Mouse (Mus musculus): ENCODE measurements at regions not wholly inside any gene's neighbourhood (a gene's known extent, or its start where the extent isn't known, plus 50 kb on each side); places are given as distances from the start of the nearest gene placed in this dataset.

DNA sequence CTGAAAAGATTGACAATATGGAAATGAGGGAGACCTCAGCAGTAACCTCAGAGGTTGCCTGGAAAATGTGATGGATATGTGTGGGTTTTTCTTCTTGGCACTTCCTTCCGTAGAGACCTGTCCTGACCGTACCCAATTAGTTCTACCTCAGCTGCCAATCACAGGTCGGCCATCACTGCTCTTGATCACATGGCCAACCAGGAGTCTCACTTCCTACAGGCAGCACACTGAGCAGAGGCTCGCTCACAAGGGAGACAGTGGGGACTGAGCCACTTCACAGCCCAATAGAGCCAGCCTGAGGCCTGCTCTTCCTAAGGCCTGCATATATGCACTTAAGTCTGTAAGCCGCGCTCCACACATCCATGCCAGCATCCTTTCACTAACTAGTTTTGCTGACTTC lies 82.1 kb upstream of the Mpp6 start:
- no peak for DNase-seq
- Histone ChIP-seq H3K27ac (ENCODE audit: insufficient read depth, low read length) (no peak overlapping the region), H3K4me3 (replicated peaks; ENCODE audit: insufficient read depth, low read depth, low read length) (no peak overlapping the region), H3K27me3 (ENCODE audit: control insufficient read depth, insufficient read depth, low read length) (no peaks in the 10 kb centered on the region; the same call in 1 of the 2 replicates), H3K4me1 (ENCODE audit: control insufficient read depth, insufficient read depth, low read length) (no peaks in the 10 kb centered on the region)
- WGBS = 73% methylated on average over 6 of the region's 6 CpGs
- TF ChIP-seq CTCF (IDR thresholded peaks at IDR 0.05; ENCODE audit: borderline replicate concordance, insufficient read depth, low read depth, low read length) (no peak), POLR2A (IDR thresholded peaks at IDR 0.05; ENCODE audit: borderline replicate concordance, insufficient read depth, low read length) (no peak)

DNA sequence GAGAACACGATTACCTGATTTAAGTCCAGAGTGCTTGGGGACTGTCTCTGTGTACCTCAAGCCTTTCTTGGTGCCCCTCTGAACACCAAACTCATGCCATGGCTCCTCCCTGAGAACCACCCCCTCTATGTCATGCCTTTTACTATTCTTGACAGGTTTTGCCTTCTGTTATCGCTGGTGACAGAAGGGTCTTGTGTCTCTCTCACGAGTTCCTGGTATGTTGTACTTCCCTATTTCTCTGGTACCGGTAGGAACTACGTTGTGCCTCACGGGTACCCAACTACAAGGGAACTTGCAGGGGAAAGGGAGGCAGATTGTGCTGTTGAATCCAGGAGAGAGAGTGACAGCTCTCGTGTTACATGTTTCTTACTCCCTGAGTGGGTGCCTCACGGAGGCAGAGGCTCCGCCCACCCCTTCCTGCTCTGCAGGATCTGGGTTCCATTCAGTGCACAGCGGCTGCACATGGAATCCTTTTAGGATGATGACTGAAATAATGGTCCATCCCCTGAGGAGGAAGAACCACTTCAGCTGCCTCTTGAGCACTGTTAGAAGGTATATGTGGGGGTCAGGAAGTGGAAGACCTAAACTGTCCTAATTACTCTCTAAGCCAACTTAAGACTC lies 80.0 kb upstream of the Mpp6 start:
- H3K4me3 ChIP-seq (replicated peaks; ENCODE audit: insufficient read depth, low read depth, low read length) = no peak overlapping the region
- DNase-seq = no peak
- 57% methylated on average over 10 of the region's 10 CpGs for WGBS
- H3K27me3 ChIP-seq (ENCODE audit: control insufficient read depth, insufficient read depth, low read length) = no peaks in the 10 kb centered on the region; the same call in 1 of the 2 replicates
- no peak overlapping the region for H3K27ac ChIP-seq (ENCODE audit: insufficient read depth, low read length)
- TF ChIP-seq POLR2A (IDR thresholded peaks at IDR 0.05; ENCODE audit: borderline replicate concordance, insufficient read depth, low read length) (no peak), CTCF (IDR thresholded peaks at IDR 0.05; ENCODE audit: borderline replicate concordance, insufficient read depth, low read depth, low read length) (no peak)
- H3K4me1 ChIP-seq (ENCODE audit: control insufficient read depth, insufficient read depth, low read length) = peaks cover 3% of the 10 kb centered on the region; the same call in 1 of the 2 replicates

DNA sequence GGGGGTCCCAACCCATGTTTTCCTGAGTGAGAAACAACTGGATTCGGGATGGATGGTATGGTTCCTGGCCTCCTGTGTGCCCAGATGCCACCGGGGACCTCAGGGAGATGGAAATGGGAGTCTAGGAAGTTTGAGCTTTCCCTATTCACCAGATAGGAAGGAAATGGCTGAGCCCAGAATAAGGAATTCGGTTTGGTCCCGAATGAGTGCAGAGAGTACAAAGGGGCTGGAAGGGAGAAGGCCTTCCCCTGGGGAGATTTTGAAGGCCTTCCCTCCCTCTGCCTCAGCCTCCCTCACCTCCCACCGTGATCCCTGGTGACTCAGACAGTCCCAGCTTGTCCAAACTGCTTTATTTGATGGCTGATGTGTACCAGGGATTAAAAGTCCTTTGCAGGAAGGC lies 78.7 kb upstream of the Mpp6 start:
- Histone ChIP-seq H3K27me3 (ENCODE audit: control insufficient read depth, insufficient read depth, low read length) (no peaks in the 10 kb centered on the region; the same call in 1 of the 2 replicates), H3K4me1 (ENCODE audit: control insufficient read depth, insufficient read depth, low read length) (peaks cover 3% of the 10 kb centered on the region; the same call in 1 of the 2 replicates), H3K4me3 (replicated peaks; ENCODE audit: insufficient read depth, low read depth, low read length) (no peak overlapping the region), H3K27ac (ENCODE audit: insufficient read depth, low read length) (no peak overlapping the region)
- TF ChIP-seq POLR2A (IDR thresholded peaks at IDR 0.05; ENCODE audit: borderline replicate concordance, insufficient read depth, low read length) (no peak), CTCF (IDR thresholded peaks at IDR 0.05; ENCODE audit: borderline replicate concordance, insufficient read depth, low read depth, low read length) (no peak)
- no peak for DNase-seq
- WGBS = 65% methylated on average over 5 of the region's 5 CpGs

DNA sequence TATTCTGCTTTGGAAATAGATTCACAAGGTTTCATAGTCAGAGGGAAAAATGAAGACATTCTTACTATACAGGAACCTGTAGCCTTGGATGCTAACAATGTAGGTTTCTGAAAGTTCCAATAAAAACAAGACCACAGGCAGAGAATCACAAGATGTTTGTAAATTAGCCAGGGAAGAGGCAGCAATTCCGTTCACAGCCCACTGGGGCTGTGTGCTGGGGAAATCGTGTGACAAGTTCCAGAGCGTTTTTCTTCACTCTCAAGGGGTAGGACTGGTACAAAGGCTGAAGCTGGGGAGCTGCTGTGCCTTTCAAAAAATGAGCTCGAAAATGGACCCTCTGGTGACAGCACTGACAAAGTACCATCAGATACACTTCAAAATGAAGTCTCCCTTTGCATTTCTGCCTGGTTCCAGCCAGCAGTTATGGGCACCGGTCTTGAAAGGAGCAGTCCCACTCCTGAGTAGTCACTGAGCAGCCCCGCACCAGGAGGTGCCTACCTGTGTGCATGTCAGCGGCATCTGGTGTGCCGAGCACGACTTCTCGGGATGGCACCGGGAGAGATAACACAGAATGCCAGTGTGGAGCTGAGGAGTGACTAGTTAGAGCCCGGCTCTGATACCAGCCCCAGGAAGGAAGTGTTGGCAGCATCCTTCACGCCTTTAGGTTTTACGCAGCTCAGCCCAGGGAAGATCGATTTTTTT lies 77.0 kb upstream of the Mpp6 start:
- peak in 1 of 2 experiments; percentile 25 for DNase-seq
- H3K27ac ChIP-seq (ENCODE audit: insufficient read depth, low read length) = 0 out of 2 replicates have a peak overlapping the region, but pooled peaks have one; percentile 11
- H3K4me3 ChIP-seq (replicated peaks; ENCODE audit: insufficient read depth, low read depth, low read length) = no peak overlapping the region
- TF ChIP-seq POLR2A (IDR thresholded peaks at IDR 0.05; ENCODE audit: borderline replicate concordance, insufficient read depth, low read length) (no peak), CTCF (IDR thresholded peaks at IDR 0.05; ENCODE audit: borderline replicate concordance, insufficient read depth, low read depth, low read length) (no peak)
- no peaks in the 10 kb centered on the region; the same call in 1 of the 2 replicates for H3K27me3 ChIP-seq (ENCODE audit: control insufficient read depth, insufficient read depth, low read length)
- peaks cover 3% of the 10 kb centered on the region; the same call in 1 of the 2 replicates for H3K4me1 ChIP-seq (ENCODE audit: control insufficient read depth, insufficient read depth, low read length)
- whole genome bisulfite sequencing = 11% methylated on average over 15 of the region's 15 CpGs

DNA sequence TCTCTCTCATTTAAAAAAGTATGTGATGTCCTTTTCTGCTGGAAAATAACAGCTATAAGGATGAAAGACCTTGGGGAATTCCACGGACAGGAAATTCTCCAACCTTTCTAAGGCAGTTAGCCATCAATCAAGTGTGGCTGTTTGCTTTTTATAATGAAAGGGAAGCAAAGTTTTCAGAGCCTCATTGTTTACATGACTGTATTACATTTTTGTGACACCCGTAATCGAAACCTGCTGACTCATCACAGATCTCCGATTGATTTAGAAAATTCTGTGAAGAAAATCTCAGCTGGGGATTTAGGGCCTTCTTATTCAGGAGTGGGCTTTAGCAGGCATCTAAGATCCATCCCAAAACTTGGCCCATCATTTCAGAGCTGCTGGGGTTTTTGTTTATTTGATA lies 72.4 kb upstream of the Mpp6 start:
- DNase-seq = no peak
- Histone ChIP-seq H3K4me1 (ENCODE audit: control insufficient read depth, insufficient read depth, low read length) (peaks cover 3% of the 10 kb centered on the region; the same call in 1 of the 2 replicates), H3K4me3 (replicated peaks; ENCODE audit: insufficient read depth, low read depth, low read length) (no peak overlapping the region), H3K27ac (ENCODE audit: insufficient read depth, low read length) (no peak overlapping the region), H3K27me3 (ENCODE audit: control insufficient read depth, insufficient read depth, low read length) (no peaks in the 10 kb centered on the region; the same call in 1 of the 2 replicates)
- WGBS = 73% methylated on average over 4 of the region's 4 CpGs
- no peak for TF ChIP-seq POLR2A (IDR thresholded peaks at IDR 0.05; ENCODE audit: borderline replicate concordance, insufficient read depth, low read length)
- TF ChIP-seq CTCF (IDR thresholded peaks at IDR 0.05; ENCODE audit: borderline replicate concordance, insufficient read depth, low read depth, low read length) = no peak

DNA sequence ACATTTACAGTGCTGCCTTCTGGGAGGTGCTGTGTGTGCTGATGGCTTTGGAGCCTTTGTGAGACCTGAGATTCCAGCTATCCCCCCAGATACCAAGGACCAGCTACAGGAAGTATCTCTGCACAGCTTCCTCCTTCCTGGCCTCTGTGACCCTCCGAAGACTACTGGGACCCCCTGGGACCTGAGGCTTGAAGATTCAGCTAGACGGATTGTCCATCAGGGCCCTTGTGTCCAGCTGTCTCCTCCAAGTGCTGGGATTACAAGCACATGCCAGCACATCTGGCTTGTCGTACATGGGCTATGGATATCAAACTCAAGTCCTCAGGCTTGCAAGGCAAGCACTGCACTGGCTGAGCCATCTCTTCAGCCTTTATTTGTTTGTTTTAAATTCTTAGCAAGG lies 71.7 kb upstream of the Mpp6 start:
- no peaks in the 10 kb centered on the region for H3K27me3 ChIP-seq (ENCODE audit: control insufficient read depth, insufficient read depth, low read length)
- H3K27ac ChIP-seq (ENCODE audit: insufficient read depth, low read length) = no peak overlapping the region
- 55% methylated on average over 3 of the region's 3 CpGs for WGBS
- H3K4me1 ChIP-seq (ENCODE audit: control insufficient read depth, insufficient read depth, low read length) = no peaks in the 10 kb centered on the region
- TF ChIP-seq POLR2A (IDR thresholded peaks at IDR 0.05; ENCODE audit: borderline replicate concordance, insufficient read depth, low read length) = no peak
- no peak for TF ChIP-seq CTCF (IDR thresholded peaks at IDR 0.05; ENCODE audit: borderline replicate concordance, insufficient read depth, low read depth, low read length)
- no peak for DNase-seq
- no peak overlapping the region for H3K4me3 ChIP-seq (replicated peaks; ENCODE audit: insufficient read depth, low read depth, low read length)

DNA sequence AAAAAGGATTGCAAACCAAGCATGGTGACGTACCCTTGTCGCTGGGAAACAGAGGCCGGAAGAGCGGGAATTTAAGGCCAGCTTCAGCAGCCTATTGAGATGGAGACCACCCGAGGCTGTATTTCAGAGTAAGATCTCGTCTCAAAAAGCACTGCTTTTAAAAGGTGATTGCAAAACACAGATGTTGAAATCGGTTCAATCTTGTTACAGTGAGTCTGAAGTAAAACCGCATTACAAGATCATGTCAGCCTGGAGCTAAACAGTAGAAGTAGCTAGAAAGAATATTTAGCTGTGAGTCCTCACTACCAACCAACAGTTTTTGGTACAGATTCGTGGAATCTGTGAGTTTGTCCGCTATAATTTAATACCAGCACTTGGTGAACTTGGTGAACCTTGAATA lies 69.0 kb upstream of the Mpp6 start:
- Histone ChIP-seq H3K4me1 (ENCODE audit: control insufficient read depth, insufficient read depth, low read length) (no peaks in the 10 kb centered on the region), H3K4me3 (replicated peaks; ENCODE audit: insufficient read depth, low read depth, low read length) (no peak overlapping the region), H3K27ac (ENCODE audit: insufficient read depth, low read length) (no peak overlapping the region), H3K27me3 (ENCODE audit: control insufficient read depth, insufficient read depth, low read length) (no peaks in the 10 kb centered on the region)
- 60% methylated on average over 10 of the region's 10 CpGs for WGBS
- no peak for DNase-seq
- TF ChIP-seq CTCF (IDR thresholded peaks at IDR 0.05; ENCODE audit: borderline replicate concordance, insufficient read depth, low read depth, low read length) (no peak), POLR2A (IDR thresholded peaks at IDR 0.05; ENCODE audit: borderline replicate concordance, insufficient read depth, low read length) (no peak)

DNA sequence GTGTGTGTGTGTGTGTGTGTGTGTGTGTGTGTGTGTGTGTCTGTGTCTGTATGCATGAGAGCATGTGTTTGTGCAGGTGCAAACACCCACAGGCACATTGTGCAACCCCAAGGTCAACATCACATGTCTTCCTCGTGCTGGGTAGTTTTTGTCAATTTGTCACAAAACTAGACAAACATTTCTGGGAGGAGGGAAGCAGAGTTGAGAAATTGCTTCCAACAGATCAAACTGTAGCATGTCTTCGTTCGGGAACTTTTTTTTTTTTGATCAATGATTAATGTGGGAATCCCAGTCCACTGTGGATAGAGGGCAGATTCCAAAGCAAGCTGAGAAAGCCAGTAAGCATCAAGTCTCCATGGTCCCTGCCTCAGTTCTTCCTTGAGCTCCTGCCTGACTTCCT lies 67.9 kb upstream of the Mpp6 start:
- no peaks in the 10 kb centered on the region for H3K27me3 ChIP-seq (ENCODE audit: control insufficient read depth, insufficient read depth, low read length)
- no peak for DNase-seq
- no peak overlapping the region for H3K27ac ChIP-seq (ENCODE audit: insufficient read depth, low read length)
- TF ChIP-seq CTCF (IDR thresholded peaks at IDR 0.05; ENCODE audit: borderline replicate concordance, insufficient read depth, low read depth, low read length) = no peak
- no peak for TF ChIP-seq POLR2A (IDR thresholded peaks at IDR 0.05; ENCODE audit: borderline replicate concordance, insufficient read depth, low read length)
- 85% methylated on average over 3 of the region's 3 CpGs for WGBS
- H3K4me1 ChIP-seq (ENCODE audit: control insufficient read depth, insufficient read depth, low read length) = no peaks in the 10 kb centered on the region
- H3K4me3 ChIP-seq (replicated peaks; ENCODE audit: insufficient read depth, low read depth, low read length) = no peak overlapping the region
